Mouse (Mus musculus) ES-CJ7 (cell line): Measurements from ENCODE around the gene N4bp1.
A peak's percentile ranks its signal among the peaks of the same experiment; 100 is the strongest.

Source experiments
- DNase-seq: peaks from one replicate; pipeline ENCODE4 v3.0.0; 2011; ENCODE audit warnings: low read depth, low spot score

The N4bp1 gene

GRCm38 (mm10) chr8:86897726-86898419 lies 12.8 kb upstream of the N4bp1 start:
- DNase-seq = no peak

GRCm38 (mm10) chr8:86895390-86895789 lies 10.3 kb upstream of the N4bp1 start:
- DNase-seq = peak; percentile 85

GRCm38 (mm10) chr8:86894194-86894761 lies 9.2 kb upstream of the N4bp1 start:
- peak; percentile 52 for DNase-seq

GRCm38 (mm10) chr8:86893554-86893953 lies 8.5 kb upstream of the N4bp1 start:
- no peak for DNase-seq

GRCm38 (mm10) chr8:86891533-86891932 lies 6.5 kb upstream of the N4bp1 start:
- no peak for DNase-seq

- peak; percentile 99 for DNase-seq
Measured at GRCm38 (mm10) chr8:86888058-86888939, 3.2 kb upstream of the N4bp1 start.

- DNase-seq = no peak
Measured at GRCm38 (mm10) chr8:86884067-86884466, 991 bp downstream of the N4bp1 start.

GRCm38 (mm10) chr8:86882568-86883478 lies 2.2 kb downstream of the N4bp1 start:
- no peak for DNase-seq

- DNase-seq = no peak
Measured at GRCm38 (mm10) chr8:86881951-86882350, 3.1 kb downstream of the N4bp1 start.

GRCm38 (mm10) chr8:86881068-86881609 lies 3.9 kb downstream of the N4bp1 start:
- DNase-seq = no peak

GRCm38 (mm10) chr8:86876831-86877230 lies 8.2 kb downstream of the N4bp1 start:
- no peak for DNase-seq

GRCm38 (mm10) chr8:86874055-86874454 lies 11.0 kb downstream of the N4bp1 start:
- no peak for DNase-seq

- no peak for DNase-seq
Measured at GRCm38 (mm10) chr8:86873151-86873550, 11.9 kb downstream of the N4bp1 start.

- DNase-seq = no peak
Measured at GRCm38 (mm10) chr8:86872097-86872815, 12.8 kb downstream of the N4bp1 start.

- no peak for DNase-seq
Measured at GRCm38 (mm10) chr8:86871421-86871820, 13.6 kb downstream of the N4bp1 start.

GRCm38 (mm10) chr8:86870771-86871170 lies 14.3 kb downstream of the N4bp1 start:
- DNase-seq = no peak

GRCm38 (mm10) chr8:86868041-86868440 lies 17.0 kb downstream of the N4bp1 start:
- DNase-seq = no peak

- DNase-seq = no peak
Measured at GRCm38 (mm10) chr8:86864764-86865163, 20.3 kb downstream of the N4bp1 start.

- no peak for DNase-seq
Measured at GRCm38 (mm10) chr8:86862837-86863236, 22.2 kb downstream of the N4bp1 start.

- DNase-seq = no peak
Measured at GRCm38 (mm10) chr8:86862155-86862816, 22.8 kb downstream of the N4bp1 start.
